9 mouse cellular contexts compared by ENCODE assay signal in the genomic region with DNA sequence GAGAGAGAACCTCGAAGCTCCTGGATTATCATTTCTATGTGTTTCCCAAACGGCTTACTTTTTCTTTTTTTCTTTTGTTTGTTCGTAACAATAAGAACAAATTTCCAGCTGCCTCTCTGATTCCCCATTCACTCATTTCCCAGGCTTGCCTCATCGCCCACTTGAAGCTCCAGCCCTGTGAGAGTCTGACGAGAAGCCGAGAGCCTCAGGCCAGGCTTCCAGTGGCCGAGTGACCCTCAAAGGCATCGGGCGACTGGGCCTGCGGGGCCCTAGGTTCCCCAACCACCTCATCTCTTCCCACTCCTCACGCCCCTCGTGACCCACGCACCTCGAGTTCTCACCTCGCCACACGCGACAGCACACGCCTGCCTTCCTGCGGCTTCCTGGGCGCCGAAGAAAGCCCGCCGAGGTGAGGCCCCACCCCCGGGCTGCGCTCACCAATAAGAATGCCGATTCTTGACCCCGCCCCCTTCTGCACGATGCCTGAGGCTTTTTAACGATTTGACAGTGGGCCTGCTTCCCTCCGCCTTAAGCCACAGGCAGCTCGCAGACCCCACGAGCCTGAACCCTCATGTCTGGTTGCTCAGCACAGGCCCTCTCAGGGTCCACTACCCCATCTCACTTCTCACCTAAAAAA. TPM values are rescaled to one million over a fixed set of nuclear protein-coding genes. Genes with fewer than 3 reads are reported as not detected.
A peak's percentile ranks its signal among the peaks of the same experiment; 100 is the strongest.
DNase-seq lines count a peak whose midpoint lies in the region; ATAC-seq lines count a peak whose summit lies in the region.
"Had no signal": no experiment of that assay in that cellular context is flagged by ENCODE, and none has a peak within 500 bp of the region (broad histone marks: within the 10 kb centered on the region; RNA-seq: fewer than 3 reads in every experiment).

No protein-coding gene starts in this region.

- H3K27me3 ChIP-seq in kidney, embryonic 15.5 days, result no peaks in the 10 kb centered on the region
- H3K27me3 ChIP-seq in forebrain, embryonic 10.5 days (ENCODE audit: poor library complexity, severe bottlenecking), result no peaks in the 10 kb centered on the region
- no peaks in the 10 kb centered on the region for H3K27me3 ChIP-seq in neural tube, embryonic 12.5 days (replicated peaks)

- H3K9ac ChIP-seq in kidney, embryonic 15.5 days, result peak overlapping the region; percentile 41; the same call in 1 of the 2 replicates
- no peak overlapping the region for H3K9ac ChIP-seq in neural tube, embryonic 12.5 days

- 46% methylated on average over 32 of the region's 32 CpGs for WGBS in kidney, embryonic 15.5 days
- WGBS in forebrain, embryonic 10.5 days, result 54% methylated on average over 32 of the region's 32 CpGs
- WGBS in neural tube, embryonic 12.5 days, result 48% methylated on average over 32 of the region's 32 CpGs

- no peaks in the 10 kb centered on the region for H3K36me3 ChIP-seq in kidney, embryonic 15.5 days
- no peaks in the 10 kb centered on the region for H3K36me3 ChIP-seq in forebrain, embryonic 10.5 days (replicated peaks)
- no peaks in the 10 kb centered on the region for H3K36me3 ChIP-seq in neural tube, embryonic 12.5 days

- 0 out of 2 replicates have a peak, but pooled peaks cover 5% of the 10 kb centered on the region for H3K4me1 ChIP-seq in kidney, embryonic 15.5 days
- peaks cover 10% of the 10 kb centered on the region for H3K4me1 ChIP-seq in forebrain, embryonic 10.5 days
- H3K4me1 ChIP-seq in neural tube, embryonic 12.5 days, result no peaks in the 10 kb centered on the region

- no peaks in the 10 kb centered on the region for H3K9me3 ChIP-seq in kidney, embryonic 15.5 days (replicated peaks)
- no peaks in the 10 kb centered on the region for H3K9me3 ChIP-seq in forebrain, embryonic 10.5 days
- H3K9me3 ChIP-seq in neural tube, embryonic 12.5 days, result no peaks in the 10 kb centered on the region

- peak overlapping the region; percentile 63 for H3K4me2 ChIP-seq in kidney, embryonic 15.5 days
- H3K4me2 ChIP-seq in neural tube, embryonic 12.5 days (replicated peaks), result peak overlapping the region; percentile 54

- no peak overlapping the region for H3K27ac ChIP-seq in kidney, embryonic 15.5 days
- peak overlapping the region; percentile 45; the same call in 1 of the 2 replicates for H3K27ac ChIP-seq in forebrain, embryonic 10.5 days
- H3K27ac ChIP-seq in neural tube, embryonic 12.5 days, result no peak overlapping the region

- ATAC-seq in kidney, embryonic 15.5 days (replicated peaks; ENCODE audit: low FRiP score), result peak; percentile 73
- ATAC-seq in neural tube, embryonic 12.5 days (ENCODE audit: low FRiP score, low read depth), result no peak

- DNase-seq in kidney, postnatal 14 days, result no peak
- peak; percentile 42 for DNase-seq in forebrain, embryonic 10.5 days (ENCODE audit: extremely low spot score, low spot score)
- DNase-seq in liver, result peak; percentile 80
- DNase-seq in layer of hippocampus, postnatal 25 days (ENCODE audit: extremely low spot score in 1 of 2, low spot score in 1 of 2), result no peak
- no peak for DNase-seq in frontal cortex, postnatal 10 days (ENCODE audit: low spot score in 2 of 2)
- no peak for DNase-seq in T-cell, adult 2 months (ENCODE audit: low spot score)

- peak overlapping the region; percentile 37 for H3K4me3 ChIP-seq in kidney, embryonic 15.5 days (replicated peaks)
- H3K4me3 ChIP-seq in forebrain, embryonic 10.5 days, result peak overlapping the region; percentile 26
- H3K4me3 ChIP-seq in neural tube, embryonic 12.5 days, result no peak overlapping the region

RNA-seq across cellular contexts. Expression of a gene that starts 3.3 kb away (rescaled TPM):
- 1.6 TPM in 2 replicates for polyA plus RNA-seq in kidney, embryonic 15.5 days (2015; fragmentation: Nextera tagmentation; extraction: Ambion mirVana)
- polyA plus RNA-seq in forebrain, embryonic 10.5 days (2016; fragmentation: Nextera tagmentation; extraction: Ambion mirVana), result 0.57 and 0.97 TPM in 2 replicates
- polyA plus RNA-seq in neural tube, embryonic 12.5 days (2016; fragmentation: Nextera tagmentation; extraction: Ambion mirVana), result 0.80 and 0.84 TPM in 2 replicates
- total RNA-seq in layer of hippocampus, postnatal 25 days (2021), result under 1 TPM; 0.10 to 0.16 TPM
- total RNA-seq: neutrophil, adult 5-6 weeks had no signal

RNA-seq across cellular contexts. Expression of a gene that starts 4.7 kb away (rescaled TPM):
- polyA plus RNA-seq in kidney, embryonic 15.5 days (2015; fragmentation: Nextera tagmentation; extraction: Ambion mirVana), result not detected in 2 replicates
- polyA plus RNA-seq in forebrain, embryonic 10.5 days (2016; fragmentation: Nextera tagmentation; extraction: Ambion mirVana), result not detected in 2 replicates
- polyA plus RNA-seq in neural tube, embryonic 12.5 days (2016; fragmentation: Nextera tagmentation; extraction: Ambion mirVana), result not detected in 2 replicates
- total RNA-seq in layer of hippocampus, postnatal 25 days (2021), result not detected
- total RNA-seq: neutrophil, adult 5-6 weeks had no signal

RNA-seq across cellular contexts. Expression of a gene that starts 28.8 kb away (rescaled TPM):
- polyA plus RNA-seq in kidney, embryonic 15.5 days (2015; fragmentation: Nextera tagmentation; extraction: Ambion mirVana), result 61.6 and 62.9 TPM in 2 replicates
- 53.6 and 54.1 TPM in 2 replicates for polyA plus RNA-seq in forebrain, embryonic 10.5 days (2016; fragmentation: Nextera tagmentation; extraction: Ambion mirVana)
- polyA plus RNA-seq in neural tube, embryonic 12.5 days (2016; fragmentation: Nextera tagmentation; extraction: Ambion mirVana), result 44.8 and 49.4 TPM in 2 replicates
- total RNA-seq in layer of hippocampus, postnatal 25 days (2021), result 10 to 100 TPM; 28.4 to 41.1 TPM

RNA-seq across cellular contexts. Expression of a gene that starts 29.8 kb away (rescaled TPM):
- polyA plus RNA-seq in kidney, embryonic 15.5 days (2015; fragmentation: Nextera tagmentation; extraction: Ambion mirVana), result 31.0 and 37.8 TPM in 2 replicates
- 33.1 and 40.3 TPM in 2 replicates for polyA plus RNA-seq in forebrain, embryonic 10.5 days (2016; fragmentation: Nextera tagmentation; extraction: Ambion mirVana)
- polyA plus RNA-seq in neural tube, embryonic 12.5 days (2016; fragmentation: Nextera tagmentation; extraction: Ambion mirVana), result 51.1 and 63.4 TPM in 2 replicates
- total RNA-seq in layer of hippocampus, postnatal 25 days (2021), result 10 to 100 TPM; 17.6 to 21.3 TPM

RNA-seq across cellular contexts. Expression of a gene that starts 38.9 kb away (rescaled TPM):
- 0.54 and 0.61 TPM in 2 replicates for polyA plus RNA-seq in kidney, embryonic 15.5 days (2015; fragmentation: Nextera tagmentation; extraction: Ambion mirVana)
- polyA plus RNA-seq in forebrain, embryonic 10.5 days (2016; fragmentation: Nextera tagmentation; extraction: Ambion mirVana), result 0.60 and 0.65 TPM in 2 replicates
- 1.3 and 1.7 TPM in 2 replicates for polyA plus RNA-seq in neural tube, embryonic 12.5 days (2016; fragmentation: Nextera tagmentation; extraction: Ambion mirVana)
- 1 to 10 TPM; 1.4 to 2.4 TPM for total RNA-seq in layer of hippocampus, postnatal 25 days (2021)

Comparison
In these comparisons a context has a peak if more than half of its experiments do, and no peak if none do; other contexts are left out.
1. DNase-seq: peak in forebrain, embryonic 10.5 days (single experiment) and liver (single experiment); none in kidney, postnatal 14 days (single experiment), layer of hippocampus, postnatal 25 days (0 of 2), frontal cortex, postnatal 10 days (0 of 2) and T-cell, adult 2 months (single experiment).